Mouse (Mus musculus) liver, embryonic 12.5 days (tissue): Measurements from ENCODE around the gene Patj. TPM values are rescaled to one million over a fixed set of nuclear protein-coding genes. Genes with fewer than 3 reads are reported as not detected.

Experiments used
- ATAC-seq: fragments of 200-750 bp; cut with Nextera tagmentation; 2 replicates; pipeline ENCODE4 v1.8.0; 2017; ENCODE audit warnings: moderate number of reproducible peaks, mild to moderate bottlenecking, moderate library complexity
- H3K27ac ChIP-seq: fragments of 300-500 bp; sonication (generic); 2 replicates; pipeline ENCODE4 v1.5.1; 2016; ENCODE audit warnings: mild to moderate bottlenecking
- H3K27me3 ChIP-seq: fragments of 300-500 bp; sonication (generic); replicated peaks from 2 replicates; pipeline ENCODE4 v1.6.1; 2016; ENCODE audit warnings: mild to moderate bottlenecking, moderate library complexity
- H3K36me3 ChIP-seq: fragments of 300-500 bp; sonication (generic); 2 replicates; pipeline ENCODE4 v1.6.1; 2016; ENCODE audit warnings: mild to moderate bottlenecking, moderate library complexity
- H3K4me1 ChIP-seq: fragments of 300-500 bp; sonication (generic); 2 replicates; pipeline ENCODE4 v1.6.1; 2016
- H3K4me2 ChIP-seq: fragments of 300-500 bp; sonication (generic); 2 replicates; pipeline ENCODE4 v1.6.1; 2016; ENCODE audit warnings: mild to moderate bottlenecking, moderate library complexity
- H3K4me3 ChIP-seq: fragments of 300-500 bp; sonication (generic); 2 replicates; pipeline ENCODE4 v1.5.1; 2016; ENCODE audit warnings: mild to moderate bottlenecking, moderate library complexity
- H3K9ac ChIP-seq: fragments of 300-500 bp; sonication (generic); 2 replicates; pipeline ENCODE4 v1.6.1; 2016; ENCODE audit warnings: mild to moderate bottlenecking, moderate library complexity
- H3K9me3 ChIP-seq: fragments of 300-500 bp; sonication (generic); replicated peaks from 2 replicates; pipeline ENCODE4 v1.6.1; 2016; ENCODE audit warnings: mild to moderate bottlenecking, moderate library complexity
- WGBS: fragments of 180-500 bp; shearing (Covaris S2); methylation state at CpG from one replicate; pipeline ENCODE4 v1.1.7; 2016; ENCODE audit not compliant: insufficient replicate concordance; 5-methylcytosine and 5-hydroxymethylcytosine counted together
- polyA plus RNA-seq: library from polyadenylated mRNA; unstranded; fragments of >200 nt; fragmentation: Nextera tagmentation; extraction: Ambion mirVana; gene quantifications from 2 replicates; pipeline ENCODE4 v1.2.1, GENCODE M21; 2016

Gene Patj
- polyA plus RNA-seq, 1 experiment from 2014 or later = 2.4 TPM

- Histone ChIP-seq H3K9me3 (0 out of 2 replicates have a peak, but pooled peaks cover 3% of the 10 kb centered on the region), H3K4me3 (no peak overlapping the region), H3K4me2 (no peak overlapping the region), H3K9ac (no peak overlapping the region), H3K36me3 (no peaks in the 10 kb centered on the region), H3K4me1 (no peaks in the 10 kb centered on the region), H3K27me3 (no peaks in the 10 kb centered on the region), H3K27ac (no peak overlapping the region)
- ATAC-seq = no peak
- 79% methylated on average over 8 of the region's 8 CpGs for WGBS
These were observed 243.1 kb downstream of the Patj start for GRCm38 (mm10) chr4:98638731-98639130.

GRCm38 (mm10) chr4:98653650-98654049, 258.1 kb downstream of the Patj start:
- H3K9me3 ChIP-seq = no peaks in the 10 kb centered on the region
- no peak overlapping the region for H3K27ac ChIP-seq
- 53% methylated on average over 7 of the region's 7 CpGs for WGBS
- no peak overlapping the region for H3K4me2 ChIP-seq
- no peaks in the 10 kb centered on the region for H3K4me1 ChIP-seq
- no peak for ATAC-seq
- no peaks in the 10 kb centered on the region for H3K27me3 ChIP-seq
- no peaks in the 10 kb centered on the region for H3K36me3 ChIP-seq
- H3K4me3 ChIP-seq = no peak overlapping the region
- H3K9ac ChIP-seq = no peak overlapping the region

- no peaks in the 10 kb centered on the region for H3K4me1 ChIP-seq
- no peaks in the 10 kb centered on the region for H3K27me3 ChIP-seq
- no peak overlapping the region for H3K9ac ChIP-seq
- no peak overlapping the region for H3K4me3 ChIP-seq
- no peaks in the 10 kb centered on the region for H3K36me3 ChIP-seq
- ATAC-seq = no peak
- 53% methylated on average over 2 of the region's 2 CpGs for WGBS
- H3K27ac ChIP-seq = no peak overlapping the region
- no peak overlapping the region for H3K4me2 ChIP-seq
- H3K9me3 ChIP-seq = no peaks in the 10 kb centered on the region
These were observed 258.8 kb downstream of the Patj start for GRCm38 (mm10) chr4:98654419-98654821.

- H3K9me3 ChIP-seq = no peaks in the 10 kb centered on the region
- H3K4me3 ChIP-seq = no peak overlapping the region
- H3K4me1 ChIP-seq = no peaks in the 10 kb centered on the region
- 66% methylated on average over 1 of the region's 1 CpGs for WGBS
- no peak overlapping the region for H3K4me2 ChIP-seq
- no peaks in the 10 kb centered on the region for H3K36me3 ChIP-seq
- ATAC-seq = no peak
- no peak overlapping the region for H3K27ac ChIP-seq
- no peaks in the 10 kb centered on the region for H3K27me3 ChIP-seq
- no peak overlapping the region for H3K9ac ChIP-seq
These were observed 261.2 kb downstream of the Patj start for GRCm38 (mm10) chr4:98656759-98657158.

GRCm38 (mm10) chr4:98659032-98659431, 263.4 kb downstream of the Patj start:
- Histone ChIP-seq H3K4me3 (no peak overlapping the region), H3K4me2 (no peak overlapping the region), H3K9me3 (0 out of 2 replicates have a peak, but pooled peaks cover 5% of the 10 kb centered on the region), H3K9ac (no peak overlapping the region), H3K36me3 (no peaks in the 10 kb centered on the region), H3K27ac (no peak overlapping the region), H3K4me1 (no peaks in the 10 kb centered on the region), H3K27me3 (no peaks in the 10 kb centered on the region)
- WGBS = 69% methylated on average over 2 of the region's 2 CpGs
- ATAC-seq = no peak

- 56% methylated on average over 2 of the region's 2 CpGs for WGBS
- no peak for ATAC-seq
- no peak overlapping the region for H3K4me2 ChIP-seq
- H3K4me1 ChIP-seq = no peaks in the 10 kb centered on the region
- H3K27ac ChIP-seq = no peak overlapping the region
- H3K9ac ChIP-seq = no peak overlapping the region
- no peaks in the 10 kb centered on the region for H3K36me3 ChIP-seq
- H3K4me3 ChIP-seq = no peak overlapping the region
- no peaks in the 10 kb centered on the region for H3K27me3 ChIP-seq
- 0 out of 2 replicates have a peak, but pooled peaks cover 5% of the 10 kb centered on the region for H3K9me3 ChIP-seq
These were observed 264.9 kb downstream of the Patj start for GRCm38 (mm10) chr4:98660534-98660933.

GRCm38 (mm10) chr4:98665884-98666283, 270.3 kb downstream of the Patj start:
- Histone ChIP-seq H3K4me2 (no peak overlapping the region), H3K27me3 (no peaks in the 10 kb centered on the region), H3K9ac (no peak overlapping the region), H3K4me1 (no peaks in the 10 kb centered on the region), H3K27ac (no peak overlapping the region), H3K9me3 (0 out of 2 replicates have a peak, but pooled peaks cover 5% of the 10 kb centered on the region), H3K4me3 (no peak overlapping the region), H3K36me3 (no peaks in the 10 kb centered on the region)
- 77% methylated on average over 7 of the region's 7 CpGs for WGBS
- no peak for ATAC-seq

- 56% methylated on average over 1 of the region's 1 CpGs for WGBS
- H3K9ac ChIP-seq = no peak overlapping the region
- H3K27me3 ChIP-seq = no peaks in the 10 kb centered on the region
- H3K36me3 ChIP-seq = no peaks in the 10 kb centered on the region
- H3K9me3 ChIP-seq = 0 out of 2 replicates have a peak, but pooled peaks cover 5% of the 10 kb centered on the region
- ATAC-seq = no peak
- no peak overlapping the region for H3K4me3 ChIP-seq
- H3K4me1 ChIP-seq = no peaks in the 10 kb centered on the region
- H3K27ac ChIP-seq = no peak overlapping the region
- no peak overlapping the region for H3K4me2 ChIP-seq
These were observed 270.9 kb downstream of the Patj start for GRCm38 (mm10) chr4:98666451-98666850.

- H3K4me2 ChIP-seq = no peak overlapping the region
- 0 out of 2 replicates have a peak, but pooled peaks cover 5% of the 10 kb centered on the region for H3K9me3 ChIP-seq
- no peak overlapping the region for H3K4me3 ChIP-seq
- H3K4me1 ChIP-seq = no peaks in the 10 kb centered on the region
- 57% methylated on average over 3 of the region's 3 CpGs for WGBS
- no peaks in the 10 kb centered on the region for H3K36me3 ChIP-seq
- no peak for ATAC-seq
- no peak overlapping the region for H3K27ac ChIP-seq
- no peaks in the 10 kb centered on the region for H3K27me3 ChIP-seq
- H3K9ac ChIP-seq = no peak overlapping the region
These were observed 271.4 kb downstream of the Patj start for GRCm38 (mm10) chr4:98667009-98667408.

GRCm38 (mm10) chr4:98677506-98677905, 281.9 kb downstream of the Patj start:
- Histone ChIP-seq H3K36me3 (no peaks in the 10 kb centered on the region), H3K9ac (no peak overlapping the region), H3K4me1 (no peaks in the 10 kb centered on the region), H3K4me2 (no peak overlapping the region), H3K9me3 (no peaks in the 10 kb centered on the region), H3K4me3 (no peak overlapping the region), H3K27me3 (no peaks in the 10 kb centered on the region), H3K27ac (no peak overlapping the region)
- WGBS = 73% methylated on average over 9 of the region's 9 CpGs
- no peak for ATAC-seq

- H3K9me3 ChIP-seq = no peaks in the 10 kb centered on the region
- H3K27me3 ChIP-seq = no peaks in the 10 kb centered on the region
- no peak overlapping the region for H3K9ac ChIP-seq
- H3K36me3 ChIP-seq = no peaks in the 10 kb centered on the region
- no peak for ATAC-seq
- H3K4me1 ChIP-seq = no peaks in the 10 kb centered on the region
- 76% methylated on average over 11 of the region's 11 CpGs for WGBS
- no peak overlapping the region for H3K27ac ChIP-seq
- no peak overlapping the region for H3K4me2 ChIP-seq
- no peak overlapping the region for H3K4me3 ChIP-seq
These were observed 291.2 kb downstream of the Patj start for GRCm38 (mm10) chr4:98686678-98687267.

GRCm38 (mm10) chr4:98688116-98688515, 292.5 kb downstream of the Patj start:
- H3K4me1 ChIP-seq = no peaks in the 10 kb centered on the region
- no peak overlapping the region for H3K9ac ChIP-seq
- WGBS = 80% methylated on average over 11 of the region's 11 CpGs
- H3K27ac ChIP-seq = no peak overlapping the region
- no peak for ATAC-seq
- H3K9me3 ChIP-seq = no peaks in the 10 kb centered on the region
- H3K4me2 ChIP-seq = no peak overlapping the region
- H3K4me3 ChIP-seq = no peak overlapping the region
- no peaks in the 10 kb centered on the region for H3K36me3 ChIP-seq
- no peaks in the 10 kb centered on the region for H3K27me3 ChIP-seq

GRCm38 (mm10) chr4:98688520-98688919, 292.9 kb downstream of the Patj start:
- Histone ChIP-seq H3K36me3 (no peaks in the 10 kb centered on the region), H3K4me2 (no peak overlapping the region), H3K9ac (no peak overlapping the region), H3K27me3 (no peaks in the 10 kb centered on the region), H3K4me3 (no peak overlapping the region), H3K4me1 (no peaks in the 10 kb centered on the region), H3K9me3 (no peaks in the 10 kb centered on the region), H3K27ac (no peak overlapping the region)
- 75% methylated on average over 9 of the region's 9 CpGs for WGBS
- ATAC-seq = no peak
